ENCODE assay signal across 7 mouse cellular contexts in the genomic region with DNA sequence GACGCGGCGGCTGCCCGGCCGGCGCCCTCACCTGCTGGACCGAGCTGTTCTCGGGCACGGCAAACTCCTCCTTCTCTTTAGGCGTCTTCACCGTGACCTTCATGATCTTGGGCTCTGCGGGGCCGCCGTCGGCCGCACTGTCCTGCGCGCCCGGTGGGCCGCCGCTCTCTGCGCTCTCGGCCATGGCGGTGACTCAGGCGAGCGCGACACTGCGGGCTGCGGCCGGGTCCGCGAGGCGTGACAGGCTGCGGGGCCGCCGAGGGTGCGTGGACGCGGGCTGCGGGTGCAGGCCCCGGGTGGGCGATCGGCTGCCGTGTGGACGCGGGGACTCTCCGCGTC. TPM values are rescaled to one million over a fixed set of nuclear protein-coding genes. Genes with fewer than 3 reads are reported as not detected.
DNase-seq lines count a peak whose midpoint lies in the region; ATAC-seq lines count a peak whose summit lies in the region.

No protein-coding gene starts in this region.

- peak overlapping the region; percentile 100 for H3K9ac ChIP-seq in lung, embryonic 16.5 days (ENCODE audit: low read length)
- H3K9ac ChIP-seq in limb, embryonic 11.5 days (ENCODE audit: low read length) = peak overlapping the region; percentile 96
- H3K9ac ChIP-seq in stomach, embryonic 14.5 days (replicated peaks; ENCODE audit: low read depth, low read length) = peak overlapping the region; percentile 96

- H3K36me3 ChIP-seq in lung, embryonic 16.5 days (ENCODE audit: control insufficient read depth, insufficient read depth, low read length) = no peaks in the 10 kb centered on the region
- H3K36me3 ChIP-seq in limb, embryonic 11.5 days (ENCODE audit: control insufficient read depth, insufficient read depth, low read length) = no peaks in the 10 kb centered on the region
- no peaks in the 10 kb centered on the region; the same call in 1 of the 2 replicates for H3K36me3 ChIP-seq in stomach, embryonic 14.5 days (ENCODE audit: control insufficient read depth, insufficient read depth, low read length)

- no peaks in the 10 kb centered on the region for H3K9me3 ChIP-seq in lung, embryonic 16.5 days (ENCODE audit: control insufficient read depth, low read length)
- H3K9me3 ChIP-seq in limb, embryonic 11.5 days (ENCODE audit: control insufficient read depth, low read length) = no peaks in the 10 kb centered on the region
- H3K9me3 ChIP-seq in stomach, embryonic 14.5 days (ENCODE audit: control insufficient read depth, low read depth, low read length) = no peaks in the 10 kb centered on the region

- WGBS in lung, embryonic 16.5 days = under 1% methylated on average over 47 of the region's 48 CpGs
- under 1% methylated on average over 44 of the region's 48 CpGs for WGBS in limb, embryonic 11.5 days
- under 1% methylated on average over 46 of the region's 48 CpGs for WGBS in stomach, embryonic 14.5 days

- ATAC-seq in lung, embryonic 16.5 days (ENCODE audit: low read depth) = peak; percentile 76
- ATAC-seq in erythroid progenitor cell, adult 5-6 weeks (replicated peaks; ENCODE audit: low FRiP score, poor library complexity, severe bottlenecking) = peak; percentile 13; the same call in 1 of the 2 replicates
- ATAC-seq in limb, embryonic 11.5 days (ENCODE audit: insufficient number of reproducible peaks, low FRiP score, low TSS enrichment, low read depth) = peak; percentile 75
- ATAC-seq in stomach, embryonic 14.5 days (ENCODE audit: insufficient number of reproducible peaks, insufficient read depth, low FRiP score, low read depth) = no peak; the same call in 1 of the 2 replicates

- peaks cover 22% of the 10 kb centered on the region for H3K4me1 ChIP-seq in lung, embryonic 16.5 days (replicated peaks; ENCODE audit: control insufficient read depth, insufficient read depth, low read length)
- H3K4me1 ChIP-seq in limb, embryonic 11.5 days (ENCODE audit: control insufficient read depth, insufficient read depth, low read length) = peaks cover 9% of the 10 kb centered on the region; the same call in 1 of the 2 replicates
- H3K4me1 ChIP-seq in stomach, embryonic 14.5 days (ENCODE audit: control insufficient read depth, insufficient read depth, low read length) = peaks cover 18% of the 10 kb centered on the region; the same call in 1 of the 2 replicates

- H3K27me3 ChIP-seq in lung, embryonic 16.5 days (ENCODE audit: control insufficient read depth, insufficient read depth, low read depth, low read length) = no peaks in the 10 kb centered on the region
- no peaks in the 10 kb centered on the region for H3K27me3 ChIP-seq in limb, embryonic 11.5 days (ENCODE audit: control insufficient read depth, insufficient read depth, low read length)
- H3K27me3 ChIP-seq in stomach, embryonic 14.5 days (ENCODE audit: control insufficient read depth, insufficient read depth, low read length) = no peaks in the 10 kb centered on the region

- DNase-seq in lung, postnatal 4 days = no peak
- no peak for DNase-seq in limb, embryonic 11.5 days (ENCODE audit: low spot score)
- DNase-seq in right cerebral cortex, postnatal 4 days = no peak
- DNase-seq in B cell, adult 2 months = no peak

- H3K27ac ChIP-seq in lung, embryonic 16.5 days (ENCODE audit: low read length) = peak overlapping the region; percentile 88
- 0 out of 2 replicates have a peak overlapping the region, but pooled peaks have one; percentile 2 for H3K27ac ChIP-seq in limb, embryonic 11.5 days (replicated peaks; ENCODE audit: low read depth, low read length)
- H3K27ac ChIP-seq in stomach, embryonic 14.5 days (ENCODE audit: low read length) = peak overlapping the region; percentile 85

- H3K4me2 ChIP-seq in lung, embryonic 16.5 days (ENCODE audit: low read depth, low read length) = peak overlapping the region; percentile 90
- H3K4me2 ChIP-seq in limb, embryonic 11.5 days (ENCODE audit: low read depth, severe bottlenecking) = peak overlapping the region; percentile 81
- H3K4me2 ChIP-seq in stomach, embryonic 14.5 days (replicated peaks; ENCODE audit: low read depth, low read length) = peak overlapping the region; percentile 88

- H3K4me3 ChIP-seq in lung, embryonic 16.5 days (ENCODE audit: low read length) = peak overlapping the region; percentile 99
- peak overlapping the region; percentile 99 for H3K4me3 ChIP-seq in limb, embryonic 11.5 days (ENCODE audit: low read depth, low read length)
- H3K4me3 ChIP-seq in stomach, embryonic 14.5 days (ENCODE audit: low read depth, low read length) = peak overlapping the region; percentile 96

RNA-seq across cellular contexts. Expression of a gene that starts 0.2 kb away (rescaled TPM):
- polyA plus RNA-seq in lung, embryonic 16.5 days (2015; fragmentation: Nextera tagmentation; extraction: Ambion mirVana) = 81.0 and 87.8 TPM in 2 replicates
- 35.0 and 39.4 TPM in 2 replicates for total RNA-seq in erythroid progenitor cell, adult 5-6 weeks (2015; ENCODE audit: low replicate concordance)
- total RNA-seq in erythroid progenitor cell, adult 5-6 weeks (2017; ENCODE audit: low replicate concordance) = 19.4 and 32.5 TPM in 2 replicates
- polyA plus RNA-seq in limb, embryonic 11.5 days (2014; fragmentation: Nextera tagmentation; extraction: Ambion mirVana) = 136 and 160 TPM in 2 replicates
- polyA plus RNA-seq in stomach, embryonic 14.5 days (2014; fragmentation: Nextera tagmentation; extraction: Ambion mirVana) = 76.2 and 78.4 TPM in 2 replicates

RNA-seq across cellular contexts. Expression of a gene that starts 57.8 kb away (rescaled TPM):
- polyA plus RNA-seq in lung, embryonic 16.5 days (2015; fragmentation: Nextera tagmentation; extraction: Ambion mirVana) = 37.2 and 41.8 TPM in 2 replicates
- total RNA-seq in erythroid progenitor cell, adult 5-6 weeks (2015; ENCODE audit: low replicate concordance) = 20.5 and 37.8 TPM in 2 replicates
- 13.5 and 18.4 TPM in 2 replicates for total RNA-seq in erythroid progenitor cell, adult 5-6 weeks (2017; ENCODE audit: low replicate concordance)
- polyA plus RNA-seq in limb, embryonic 11.5 days (2014; fragmentation: Nextera tagmentation; extraction: Ambion mirVana) = 39.4 and 42.1 TPM in 2 replicates
- polyA plus RNA-seq in stomach, embryonic 14.5 days (2014; fragmentation: Nextera tagmentation; extraction: Ambion mirVana) = 38.9 and 40.5 TPM in 2 replicates

Comparison
In these comparisons a context has a peak if more than half of its experiments do, and no peak if none do; other contexts are left out.
1. H3K27ac ChIP-seq: peak in every context shown above with its lines; median percentile 88 in lung, embryonic 16.5 days; 85 in stomach, embryonic 14.5 days; 2 in limb, embryonic 11.5 days.